Mouse (Mus musculus) kidney, embryonic 16.5 days (tissue): Measurements from ENCODE around the gene Grasp. TPM values are rescaled to one million over a fixed set of nuclear protein-coding genes. Genes with fewer than 3 reads are reported as not detected.
A peak's percentile ranks its signal among the peaks of the same experiment; 100 is the strongest.

Experiments used
- ATAC-seq: fragments of 200-750 bp; cut with Nextera tagmentation; 2 replicates; pipeline ENCODE4 v1.8.0; 2017; ENCODE audit warnings: moderate TSS enrichment; ENCODE audit not compliant: low FRiP score, low TSS enrichment
- H3K27ac ChIP-seq: fragments of 300-500 bp; sonication (generic); 2 replicates; pipeline ENCODE4 v1.5.1; 2014; ENCODE audit warnings: low read length
- H3K27me3 ChIP-seq: fragments of 300-500 bp; sonication (generic); 2 replicates; pipeline ENCODE4 v1.6.1; 2014; ENCODE audit warnings: low read length, control low read depth, mixed read lengths; ENCODE audit not compliant: insufficient read depth
- H3K36me3 ChIP-seq: fragments of 300-500 bp; sonication (generic); 2 replicates; pipeline ENCODE4 v1.6.1; 2014; ENCODE audit warnings: low read length, control low read depth, mixed read lengths; ENCODE audit not compliant: insufficient read depth
- H3K4me1 ChIP-seq: fragments of 300-500 bp; sonication (generic); 2 replicates; pipeline ENCODE4 v1.6.1; 2014; ENCODE audit warnings: low read length, control low read depth, mixed read lengths; ENCODE audit not compliant: insufficient read depth
- H3K4me2 ChIP-seq: fragments of 300-500 bp; sonication (generic); replicated peaks from 2 replicates; pipeline ENCODE4 v1.6.1; 2014; ENCODE audit warnings: low read depth, low read length
- H3K4me3 ChIP-seq: fragments of 300-500 bp; sonication (generic); 2 replicates; pipeline ENCODE4 v1.5.1; 2014; ENCODE audit warnings: mild to moderate bottlenecking, low read length
- H3K9ac ChIP-seq: fragments of 300-500 bp; sonication (generic); replicated peaks from 2 replicates; pipeline ENCODE4 v1.6.1; 2014; ENCODE audit warnings: low read length
- H3K9me3 ChIP-seq: fragments of 300-500 bp; sonication (generic); 2 replicates; pipeline ENCODE4 v1.6.1; 2016; ENCODE audit warnings: low read length, control low read depth
- WGBS: fragments of 180-500 bp; shearing (Covaris S2); extraction: QIAGEN DNeasy Blood & Tissue Kit; methylation state at CpG from one replicate; pipeline ENCODE4 v1.1.7; 2014; 5-methylcytosine and 5-hydroxymethylcytosine counted together
- polyA plus RNA-seq: library from polyadenylated mRNA; unstranded; fragments of >200 nt; fragmentation: Nextera tagmentation; extraction: Ambion mirVana; gene quantifications from 2 replicates; pipeline ENCODE4 v1.2.1, GENCODE M21; 2015

Grasp gene
- polyA plus RNA-seq, 1 experiment from 2014 or later, result 3.2 TPM

DNA sequence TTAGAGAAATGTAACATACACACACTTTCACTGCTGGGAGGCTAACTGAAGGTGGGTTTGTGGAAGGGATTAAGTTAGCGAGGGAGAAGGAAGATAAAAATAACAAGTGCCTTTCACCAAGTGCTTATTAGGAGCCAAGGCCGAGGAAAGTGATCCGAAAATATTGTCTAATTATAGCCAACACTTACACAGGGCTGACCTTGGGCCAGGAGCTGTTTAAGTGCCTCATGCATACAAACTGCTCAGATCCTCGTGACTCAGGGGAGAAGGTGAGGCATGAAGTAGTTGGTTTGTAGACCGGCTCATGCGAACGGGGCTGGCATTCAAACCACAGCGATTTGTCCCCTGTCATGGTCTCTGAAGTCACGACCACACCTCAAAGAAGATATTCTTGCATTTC is 17.2 kb downstream of the Grasp start:
- 54% methylated on average over 9 of the region's 9 CpGs for WGBS
- no peak overlapping the region; the same call in 1 of the 2 replicates for H3K9ac ChIP-seq
- 0 out of 2 replicates have a peak, but pooled peaks cover 3% of the 10 kb centered on the region for H3K27me3 ChIP-seq
- H3K4me2 ChIP-seq, result peak overlapping the region; percentile 35
- no peak overlapping the region for H3K4me3 ChIP-seq
- H3K27ac ChIP-seq, result peak overlapping the region; percentile 27; the same call in 1 of the 2 replicates
- ATAC-seq, result no peak
- no peaks in the 10 kb centered on the region for H3K9me3 ChIP-seq
- peaks cover 29% of the 10 kb centered on the region for H3K4me1 ChIP-seq
- no peaks in the 10 kb centered on the region for H3K36me3 ChIP-seq

DNA sequence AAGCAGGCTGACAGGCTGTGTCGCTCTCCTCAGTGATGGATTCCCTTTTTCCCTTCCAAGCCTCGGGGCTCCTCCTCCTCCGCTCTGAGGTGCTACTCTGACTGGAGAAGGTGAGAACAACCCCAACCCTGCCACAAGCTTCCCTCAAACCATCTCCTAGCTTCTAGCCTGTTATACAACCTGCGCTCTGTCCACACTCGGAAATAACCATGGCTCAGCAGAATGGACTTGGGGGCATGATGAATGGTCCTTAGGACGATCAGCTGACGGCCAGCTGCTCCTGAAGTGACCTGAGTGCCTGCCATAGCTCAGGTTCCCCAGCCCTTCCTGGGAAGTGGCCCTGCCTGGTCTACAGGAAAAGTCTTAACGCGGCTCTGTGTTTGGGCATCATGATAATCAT is 17.9 kb downstream of the Grasp start:
- no peak overlapping the region for H3K27ac ChIP-seq
- no peak for ATAC-seq
- H3K4me1 ChIP-seq, result peaks cover 28% of the 10 kb centered on the region
- H3K4me2 ChIP-seq, result no peak overlapping the region
- H3K9ac ChIP-seq, result no peak overlapping the region
- 0 out of 2 replicates have a peak, but pooled peaks cover 3% of the 10 kb centered on the region for H3K27me3 ChIP-seq
- 56% methylated on average over 9 of the region's 9 CpGs for WGBS
- no peaks in the 10 kb centered on the region for H3K9me3 ChIP-seq
- no peaks in the 10 kb centered on the region for H3K36me3 ChIP-seq
- no peak overlapping the region for H3K4me3 ChIP-seq

DNA sequence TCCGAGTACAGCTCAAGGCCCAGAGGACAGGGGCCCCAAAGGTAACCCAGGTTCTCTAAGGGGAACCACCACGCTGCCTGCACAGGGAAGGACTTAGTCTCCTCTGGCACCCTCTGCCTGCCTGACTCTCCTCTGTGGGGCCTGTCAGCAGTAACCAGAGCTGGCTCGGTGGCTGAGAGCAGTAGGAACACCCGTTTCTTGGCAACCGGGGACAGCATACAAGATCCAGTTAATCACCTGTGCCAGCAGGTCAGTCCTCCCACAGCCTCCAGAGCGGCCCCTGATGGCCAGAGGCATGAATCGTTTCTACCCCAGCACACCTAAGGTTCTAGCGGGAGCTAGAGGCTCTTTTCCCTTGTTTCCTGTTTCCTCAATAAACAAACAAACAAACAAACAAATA is 18.7 kb downstream of the Grasp start:
- 0 out of 2 replicates have a peak, but pooled peaks have one; percentile 14 for ATAC-seq

DNA sequence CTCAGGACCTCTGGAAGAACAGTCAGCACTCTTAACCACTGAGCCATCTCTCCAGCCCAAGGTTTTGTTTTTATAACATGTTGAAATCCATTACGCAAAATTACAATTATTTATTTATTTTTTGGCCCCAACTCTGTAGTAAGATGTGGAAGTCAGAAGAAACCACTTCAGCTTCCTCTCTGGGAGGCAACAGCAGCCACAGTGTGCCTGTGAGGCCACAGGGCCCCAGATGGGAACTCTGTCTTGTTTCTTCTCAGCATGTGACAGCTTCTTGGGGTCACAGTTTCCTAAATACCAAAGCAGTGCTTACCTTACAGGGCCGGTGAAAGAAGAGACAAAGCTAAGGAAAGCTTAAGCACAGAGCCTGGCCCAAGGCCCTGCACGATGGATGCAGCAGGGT is 20.0 kb downstream of the Grasp start:
- no peak for ATAC-seq
- 81% methylated on average over 3 of the region's 3 CpGs for WGBS

More for the DNA sequence above, 18.7 kb downstream of the Grasp start:
- Histone ChIP-seq H3K36me3 (no peaks in the 10 kb centered on the region), H3K27ac (peak overlapping the region; percentile 52; the same call in 1 of the 2 replicates), H3K4me1 (peaks cover 29% of the 10 kb centered on the region), H3K9ac (no peak overlapping the region), H3K9me3 (no peaks in the 10 kb centered on the region), H3K27me3 (0 out of 2 replicates have a peak, but pooled peaks cover 3% of the 10 kb centered on the region), H3K4me3 (no peak overlapping the region), H3K4me2 (no peak overlapping the region)
- 13% methylated on average over 8 of the region's 8 CpGs for WGBS

DNA sequence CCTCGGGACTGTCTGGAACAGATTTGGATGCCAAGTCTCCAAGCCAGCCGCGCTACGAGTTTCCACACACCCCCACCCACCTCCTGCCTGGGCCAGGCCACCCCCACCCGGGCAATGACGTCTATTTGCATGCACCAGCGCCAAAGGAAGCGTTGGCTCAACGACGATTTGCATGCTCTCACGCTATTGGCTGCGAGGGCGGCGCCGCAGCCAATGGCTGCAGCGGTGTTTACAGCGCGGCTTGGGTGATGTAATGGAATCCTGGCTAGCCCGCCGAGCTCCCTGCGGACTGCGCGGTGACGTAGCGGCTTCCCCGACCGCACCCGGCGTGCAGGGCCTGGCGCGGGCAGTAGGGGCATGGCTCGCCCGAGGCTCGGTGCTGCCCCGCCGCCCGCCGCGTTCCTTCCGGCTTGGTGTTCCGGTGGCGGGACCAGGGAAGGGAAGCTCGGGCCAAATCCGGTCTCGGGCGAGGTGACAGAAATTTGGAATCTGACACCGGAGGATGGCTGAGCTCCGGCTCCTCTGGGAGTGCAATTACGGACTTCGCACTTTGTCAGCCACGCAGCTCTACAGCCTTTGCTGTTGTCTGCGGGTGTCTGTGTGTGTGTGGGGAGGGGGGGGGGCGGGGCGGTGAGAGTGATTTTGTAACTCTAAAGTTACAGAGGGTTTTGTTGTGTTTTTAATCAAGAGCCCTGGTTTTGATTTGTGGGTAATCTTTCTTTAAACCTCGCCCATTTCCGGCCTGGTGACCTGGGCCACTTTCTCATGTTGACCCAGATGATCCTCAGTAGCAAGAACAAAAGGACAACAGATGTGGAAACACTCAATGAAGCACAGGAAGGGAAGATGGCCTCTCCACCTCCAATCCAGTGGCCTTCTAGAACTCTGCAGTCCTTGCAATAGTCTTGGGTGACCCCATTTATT is 22.5 kb downstream of the Grasp start:
- Histone ChIP-seq H3K4me2 (peak overlapping the region; percentile 59), H3K36me3 (no peaks in the 10 kb centered on the region), H3K4me3 (peak overlapping the region; percentile 45), H3K27me3 (no peaks in the 10 kb centered on the region), H3K9ac (peak overlapping the region; percentile 66), H3K9me3 (no peaks in the 10 kb centered on the region), H3K4me1 (peaks cover 16% of the 10 kb centered on the region), H3K27ac (peak overlapping the region; percentile 81)
- WGBS, result under 1% methylated on average over 55 of the region's 56 CpGs
- ATAC-seq, result peak; percentile 98

More for the DNA sequence above, 20.0 kb downstream of the Grasp start:
- H3K9ac ChIP-seq, result no peak overlapping the region
- no peak overlapping the region for H3K4me2 ChIP-seq
- H3K4me1 ChIP-seq, result peaks cover 26% of the 10 kb centered on the region
- H3K36me3 ChIP-seq, result no peaks in the 10 kb centered on the region
- H3K9me3 ChIP-seq, result no peaks in the 10 kb centered on the region
- no peak overlapping the region for H3K27ac ChIP-seq
- H3K4me3 ChIP-seq, result no peak overlapping the region
- no peaks in the 10 kb centered on the region for H3K27me3 ChIP-seq

DNA sequence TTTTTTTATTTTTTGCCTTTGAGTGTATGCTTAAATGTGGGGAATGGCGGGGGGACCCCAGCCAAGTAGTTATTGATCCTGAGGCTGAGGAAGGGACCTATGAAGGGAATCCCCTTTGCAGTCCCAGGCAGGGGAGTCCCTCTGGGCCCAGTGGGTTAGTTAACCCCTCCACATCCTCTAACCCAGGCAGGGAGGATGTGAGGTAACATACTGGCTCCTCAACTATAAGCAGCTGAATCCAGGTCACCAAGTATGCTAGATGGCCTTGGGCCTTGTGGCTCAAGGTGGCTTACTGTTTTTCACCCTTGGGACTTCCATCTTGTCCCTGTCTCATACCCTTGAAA is 23.1 kb downstream of the Grasp start:
- Histone ChIP-seq H3K9ac (no peak overlapping the region), H3K9me3 (no peaks in the 10 kb centered on the region), H3K4me2 (peak overlapping the region; percentile 59), H3K4me1 (peaks cover 11% of the 10 kb centered on the region), H3K36me3 (no peaks in the 10 kb centered on the region), H3K4me3 (no peak overlapping the region), H3K27me3 (no peaks in the 10 kb centered on the region), H3K27ac (peak overlapping the region; percentile 81; the same call in 1 of the 2 replicates)
- WGBS, result 80% methylated on average over 1 of the region's 1 CpGs
- ATAC-seq, result no peak

DNA sequence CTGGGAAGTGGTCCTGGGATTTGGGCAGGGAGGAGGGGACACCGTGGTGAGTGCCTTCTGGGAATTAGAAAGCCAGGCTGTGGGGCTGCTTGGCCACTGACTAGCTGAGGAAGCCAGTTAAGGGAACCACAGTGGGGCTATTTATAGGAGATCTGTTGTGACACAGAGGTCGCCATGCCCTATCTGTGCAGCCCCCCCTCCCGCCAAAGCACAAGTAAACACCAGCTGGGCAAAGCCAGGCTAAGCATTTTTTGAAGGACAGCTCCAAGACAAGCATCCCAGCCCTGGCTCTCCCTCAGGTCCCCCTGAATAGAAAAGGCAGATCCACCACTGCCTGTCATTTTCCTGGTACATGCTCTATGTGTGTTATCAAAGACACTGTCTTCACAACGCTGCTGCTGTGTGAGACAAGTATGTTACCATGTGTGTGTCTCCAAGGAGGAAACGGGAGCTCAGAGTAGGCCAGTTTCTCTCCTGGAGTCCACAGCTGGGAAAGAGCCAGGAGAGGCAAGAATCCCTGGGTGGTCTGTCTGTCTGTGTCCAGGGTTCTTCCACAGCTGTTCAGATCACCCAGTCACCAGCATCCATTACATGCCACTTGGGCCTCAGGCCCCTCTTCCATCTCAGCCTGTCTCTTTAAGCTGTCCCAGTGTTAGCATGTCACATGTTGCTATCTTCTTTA is 24.2 kb downstream of the Grasp start:
- no peak for ATAC-seq
- Histone ChIP-seq H3K9me3 (no peaks in the 10 kb centered on the region), H3K4me1 (peaks cover 11% of the 10 kb centered on the region), H3K9ac (no peak overlapping the region), H3K36me3 (no peaks in the 10 kb centered on the region), H3K4me2 (no peak overlapping the region), H3K4me3 (no peak overlapping the region), H3K27ac (no peak overlapping the region; the same call in 1 of the 2 replicates), H3K27me3 (no peaks in the 10 kb centered on the region)
- 72% methylated on average over 5 of the region's 5 CpGs for WGBS

DNA sequence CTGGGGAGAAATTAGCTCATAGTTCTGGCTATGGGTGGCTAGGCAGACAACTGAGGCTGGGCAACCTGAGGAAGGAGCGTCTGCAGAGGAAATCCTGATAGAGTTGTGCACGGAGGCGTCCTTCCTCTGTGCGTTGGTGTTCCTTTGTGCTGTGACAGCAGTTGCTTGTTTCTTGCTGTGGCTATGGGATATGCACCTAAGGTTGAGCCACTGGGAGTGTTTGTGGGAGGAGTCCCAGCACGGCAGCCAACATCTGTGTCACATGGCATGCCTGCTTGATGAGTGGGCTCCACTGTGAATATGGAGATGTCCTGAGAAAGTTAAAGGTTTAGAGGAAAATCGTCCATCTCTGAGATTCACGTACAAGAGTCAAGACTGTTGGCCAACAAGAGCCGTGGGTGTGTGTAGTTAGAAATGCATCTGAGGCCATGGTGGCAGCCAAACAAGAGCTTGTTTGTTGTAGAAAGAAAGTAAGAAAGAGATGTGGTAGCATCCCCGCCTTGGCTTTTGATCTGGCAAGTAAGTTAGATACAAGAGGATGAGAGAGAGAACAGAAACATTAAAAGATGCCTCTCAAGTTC is 26.3 kb downstream of the Grasp start:
- no peak overlapping the region for H3K4me2 ChIP-seq
- H3K4me3 ChIP-seq, result no peak overlapping the region
- H3K27me3 ChIP-seq, result no peaks in the 10 kb centered on the region
- WGBS, result 74% methylated on average over 9 of the region's 9 CpGs
- no peak overlapping the region for H3K9ac ChIP-seq
- ATAC-seq, result no peak
- peaks cover 15% of the 10 kb centered on the region for H3K4me1 ChIP-seq
- no peaks in the 10 kb centered on the region for H3K36me3 ChIP-seq
- H3K9me3 ChIP-seq, result no peaks in the 10 kb centered on the region
- no peak overlapping the region for H3K27ac ChIP-seq

DNA sequence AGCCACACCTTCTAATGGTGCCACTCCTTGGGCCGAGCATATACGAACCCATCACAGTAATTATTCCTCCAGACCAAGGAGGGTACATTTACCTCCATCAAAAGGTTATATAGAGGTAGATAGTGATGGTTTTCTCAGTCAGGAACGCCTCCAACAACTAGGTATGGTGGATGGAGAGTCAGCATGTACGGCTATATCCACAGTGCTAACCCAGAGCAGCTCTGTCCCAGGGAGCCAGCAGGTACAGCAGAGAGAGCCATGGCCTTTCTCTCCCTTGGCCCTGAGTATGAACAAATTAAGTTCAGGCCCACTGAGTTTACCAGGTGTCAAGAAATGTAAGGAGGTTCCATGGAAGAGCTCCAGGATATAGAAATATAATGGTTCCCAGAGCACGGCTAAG is 27.9 kb downstream of the Grasp start:
- no peak for ATAC-seq
- Histone ChIP-seq H3K27me3 (no peaks in the 10 kb centered on the region), H3K4me2 (no peak overlapping the region), H3K27ac (no peak overlapping the region), H3K9ac (no peak overlapping the region), H3K4me1 (peaks cover 7% of the 10 kb centered on the region), H3K9me3 (no peaks in the 10 kb centered on the region), H3K36me3 (no peaks in the 10 kb centered on the region), H3K4me3 (no peak overlapping the region)
- whole genome bisulfite sequencing, result 93% methylated on average over 5 of the region's 5 CpGs
